Mouse (Mus musculus) heart, adult 2 months (tissue): ENCODE data around the gene D930007J09Rik.

Source experiments
- CTCF ChIP-seq: fragments of 200-600 bp; IDR thresholded peaks from 2 replicates; pipeline ENCODE4 v1.8.1; 2022; ENCODE audit warnings: antibody characterized with exemption, mild to moderate bottlenecking, moderate library complexity
- EP300 ChIP-seq: fragments of 200-500 bp; IDR thresholded peaks from 2 replicates; pipeline ENCODE4 v1.6.1; 2011; ENCODE audit warnings: low read depth, low read length, control low read depth; ENCODE audit not compliant: insufficient read depth
- POLR2A ChIP-seq: fragments of 200-500 bp; IDR thresholded peaks from 2 replicates; pipeline ENCODE4 v1.6.1; 2011; ENCODE audit warnings: mild to moderate bottlenecking, low read depth, low read length, control low read depth; ENCODE audit not compliant: insufficient read depth

DNA sequence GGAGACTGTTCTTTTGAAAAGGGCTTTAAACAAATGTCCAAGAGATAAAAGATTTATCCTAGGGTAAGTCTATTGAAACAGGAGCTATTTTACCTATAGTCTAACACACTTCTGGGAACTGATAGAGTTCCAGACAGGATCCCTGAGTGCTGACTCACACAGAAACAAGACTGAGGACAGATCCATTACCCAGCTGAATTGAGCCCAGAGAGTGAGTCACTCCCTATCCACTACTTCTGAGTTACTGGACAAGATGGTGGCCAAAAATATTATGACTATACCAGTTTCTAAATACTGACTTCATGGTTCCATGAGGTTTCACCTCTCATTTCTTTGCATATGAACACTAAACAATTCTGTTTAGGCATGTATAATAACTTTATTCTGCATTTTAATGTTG is 43.6 kb upstream of the D930007J09Rik start:
- TF ChIP-seq CTCF (no peak), POLR2A (no peak), EP300 (no peak)
